Mouse (Mus musculus) neural tube, embryonic 12.5 days (tissue): ENCODE measurements around the gene Card11. TPM values are rescaled to one million over a fixed set of nuclear protein-coding genes. Genes with fewer than 3 reads are reported as not detected.

Source experiments
- ATAC-seq: fragments of 200-750 bp; cut with Nextera tagmentation; 2 replicates; pipeline ENCODE4 v1.8.0; 2017; ENCODE audit warnings: low read depth, mild to moderate bottlenecking, moderate TSS enrichment, moderate library complexity; ENCODE audit not compliant: low FRiP score
- H3K27ac ChIP-seq: fragments of 300-500 bp; sonication (generic); 2 replicates; pipeline ENCODE4 v1.5.1; 2016
- H3K27me3 ChIP-seq: fragments of 300-500 bp; sonication (generic); replicated peaks from 2 replicates; pipeline ENCODE4 v1.6.1; 2016; ENCODE audit warnings: mild to moderate bottlenecking
- H3K36me3 ChIP-seq: fragments of 300-500 bp; sonication (generic); 2 replicates; pipeline ENCODE4 v1.6.1; 2016; ENCODE audit warnings: mild to moderate bottlenecking
- H3K4me1 ChIP-seq: fragments of 300-500 bp; sonication (generic); 2 replicates; pipeline ENCODE4 v1.6.1; 2016
- H3K4me2 ChIP-seq: fragments of 300-500 bp; sonication (generic); replicated peaks from 2 replicates; pipeline ENCODE4 v1.6.1; 2016; ENCODE audit warnings: mild to moderate bottlenecking
- H3K4me3 ChIP-seq: fragments of 300-500 bp; sonication (generic); 2 replicates; pipeline ENCODE4 v1.5.1; 2016
- H3K9ac ChIP-seq: fragments of 300-500 bp; sonication (generic); 2 replicates; pipeline ENCODE4 v1.6.1; 2016; ENCODE audit warnings: mild to moderate bottlenecking
- H3K9me3 ChIP-seq: fragments of 300-500 bp; sonication (generic); 2 replicates; pipeline ENCODE4 v1.6.1; 2016; ENCODE audit warnings: mild to moderate bottlenecking
- WGBS: fragments of 180-500 bp; shearing (Covaris S2); methylation state at CpG from one replicate; pipeline ENCODE4 v1.1.7; 2016; 5-methylcytosine and 5-hydroxymethylcytosine counted together
- polyA plus RNA-seq: library from polyadenylated mRNA; unstranded; fragments of >200 nt; fragmentation: Nextera tagmentation; extraction: Ambion mirVana; gene quantifications from 2 replicates; pipeline ENCODE4 v1.2.1, GENCODE M21; 2016

Card11 gene
- polyA plus RNA-seq, 1 experiment from 2014 or later, result 0.48 TPM

DNA sequence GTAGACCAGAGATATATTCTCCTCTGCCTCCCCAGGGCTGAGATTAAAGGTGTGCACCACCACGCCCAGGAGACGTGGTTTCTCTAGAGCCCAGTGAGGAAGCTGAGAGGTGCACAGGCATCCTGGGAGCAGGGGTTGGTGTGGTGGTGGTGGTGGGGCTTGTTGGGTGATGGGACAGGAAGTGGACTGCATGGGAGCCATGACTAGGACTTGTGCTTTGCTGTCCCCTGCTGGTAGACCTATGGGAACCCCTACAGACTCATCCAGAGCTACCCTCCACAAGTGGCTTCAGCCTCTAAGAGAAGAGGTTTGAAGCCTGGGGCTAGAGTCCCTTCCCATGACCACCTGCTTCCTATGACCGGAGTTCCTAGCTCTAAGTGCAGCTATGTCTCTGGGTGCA, 142.0 kb downstream of the Card11 start:
- H3K9ac ChIP-seq, result no peak overlapping the region
- no peak overlapping the region for H3K4me3 ChIP-seq
- 95% methylated on average over 3 of the region's 3 CpGs for WGBS
- no peak for ATAC-seq
- H3K4me1 ChIP-seq, result peaks cover 24% of the 10 kb centered on the region
- no peaks in the 10 kb centered on the region for H3K9me3 ChIP-seq
- H3K4me2 ChIP-seq, result no peak overlapping the region
- no peak overlapping the region for H3K27ac ChIP-seq
- no peaks in the 10 kb centered on the region for H3K36me3 ChIP-seq
- no peaks in the 10 kb centered on the region for H3K27me3 ChIP-seq

DNA sequence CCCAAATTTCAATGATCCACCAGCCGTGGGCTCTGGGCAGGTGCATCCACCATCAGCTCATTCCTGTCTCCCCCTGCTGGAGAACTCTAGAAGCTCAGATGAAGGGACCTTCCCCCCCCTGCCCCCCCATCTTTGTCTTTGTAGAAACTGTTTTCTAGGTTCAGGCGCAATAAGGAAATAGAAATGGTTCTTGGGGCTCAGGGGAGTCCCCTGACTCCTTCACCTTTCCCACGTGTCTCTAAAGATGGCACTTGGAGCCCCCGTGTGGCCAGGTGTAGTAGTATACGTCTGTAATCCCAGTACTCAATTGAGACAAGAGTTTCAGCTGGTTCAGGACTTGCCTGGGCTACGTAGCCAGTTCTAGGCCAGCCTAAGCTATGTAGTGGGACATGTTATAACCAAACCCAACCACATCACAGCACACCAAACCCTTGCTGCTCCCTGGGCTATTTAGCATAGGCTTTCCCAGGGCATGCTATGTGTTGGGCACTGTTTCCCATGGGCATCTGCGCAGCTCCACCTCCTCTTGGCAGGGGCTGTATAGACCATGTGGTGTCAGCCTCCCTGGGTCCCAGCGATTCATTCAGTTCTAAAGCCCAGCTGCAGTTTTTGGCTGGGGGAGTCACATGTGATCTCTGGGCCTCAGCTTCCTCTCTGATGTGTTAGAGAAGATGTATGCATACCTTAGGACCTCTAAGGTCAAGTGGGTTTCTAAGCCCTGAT, 142.8 kb downstream of the Card11 start:
- H3K9ac ChIP-seq, result no peak overlapping the region
- peaks cover 24% of the 10 kb centered on the region for H3K4me1 ChIP-seq
- no peak overlapping the region for H3K27ac ChIP-seq
- no peak for ATAC-seq
- no peaks in the 10 kb centered on the region for H3K9me3 ChIP-seq
- no peaks in the 10 kb centered on the region for H3K36me3 ChIP-seq
- no peak overlapping the region for H3K4me2 ChIP-seq
- WGBS, result 65% methylated on average over 8 of the region's 8 CpGs
- no peaks in the 10 kb centered on the region for H3K27me3 ChIP-seq
- no peak overlapping the region for H3K4me3 ChIP-seq

DNA sequence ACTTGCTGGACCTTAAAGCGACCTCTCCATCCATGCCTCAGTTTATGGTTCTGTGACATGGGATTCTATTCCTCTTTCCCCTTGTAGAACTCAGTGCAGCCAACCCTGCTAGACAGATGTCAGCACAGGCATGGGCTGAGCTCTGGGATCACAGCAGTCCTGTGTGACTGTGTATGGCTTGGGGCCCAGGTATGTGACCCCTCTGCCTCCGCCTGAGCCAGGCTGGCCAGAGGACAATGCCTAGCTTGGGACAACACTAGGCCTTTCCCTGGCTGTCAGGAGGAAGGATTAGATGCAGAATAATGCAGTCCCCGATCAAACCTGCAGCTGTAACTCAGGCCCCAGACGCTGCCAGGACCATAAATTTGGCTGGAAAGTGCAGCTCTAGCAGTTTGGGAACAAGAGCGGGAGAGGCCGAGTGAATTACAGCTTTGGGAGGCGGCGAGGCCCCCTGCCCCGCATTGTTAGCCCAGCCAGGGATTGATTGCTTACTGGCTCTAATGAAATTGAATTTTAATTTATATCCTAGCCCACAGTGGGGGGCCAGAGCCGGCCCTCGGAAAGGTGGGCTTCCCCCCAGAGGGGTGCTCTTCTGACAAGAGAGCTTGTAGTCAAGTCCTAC, 144.4 kb downstream of the Card11 start:
- WGBS, result 13% methylated on average over 11 of the region's 11 CpGs
- Histone ChIP-seq H3K36me3 (no peaks in the 10 kb centered on the region), H3K4me2 (no peak overlapping the region), H3K27me3 (no peaks in the 10 kb centered on the region), H3K27ac (peak overlapping the region; percentile 59), H3K4me3 (no peak overlapping the region), H3K4me1 (peaks cover 28% of the 10 kb centered on the region), H3K9me3 (peaks cover 7% of the 10 kb centered on the region), H3K9ac (no peak overlapping the region)
- ATAC-seq, result peak; percentile 76

DNA sequence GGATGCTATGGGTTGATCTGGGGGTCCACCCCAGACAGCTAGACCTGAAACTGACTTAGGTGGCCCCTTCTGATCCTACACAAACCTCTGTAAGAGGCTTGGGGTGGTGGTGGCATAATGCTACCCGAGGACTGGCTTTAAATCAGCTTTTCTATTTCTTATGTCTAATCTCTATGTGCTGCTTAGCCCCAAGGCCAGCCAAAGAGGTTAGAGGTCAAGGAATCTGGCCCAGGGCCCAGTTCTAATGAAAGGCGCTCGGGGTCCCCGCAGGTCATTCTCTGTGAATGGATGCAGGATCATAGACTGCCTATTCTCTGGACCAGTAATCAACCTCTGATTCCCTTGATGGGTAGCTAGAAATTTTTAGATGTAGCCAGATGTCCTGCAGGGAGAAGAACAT, 145.7 kb downstream of the Card11 start:
- no peak overlapping the region for H3K4me3 ChIP-seq
- H3K4me1 ChIP-seq, result peaks cover 28% of the 10 kb centered on the region
- no peak overlapping the region for H3K9ac ChIP-seq
- no peak for ATAC-seq
- WGBS, result 73% methylated on average over 4 of the region's 4 CpGs
- no peak overlapping the region for H3K27ac ChIP-seq
- peaks cover 8% of the 10 kb centered on the region for H3K9me3 ChIP-seq
- no peaks in the 10 kb centered on the region for H3K36me3 ChIP-seq
- no peak overlapping the region for H3K4me2 ChIP-seq
- no peaks in the 10 kb centered on the region for H3K27me3 ChIP-seq

DNA sequence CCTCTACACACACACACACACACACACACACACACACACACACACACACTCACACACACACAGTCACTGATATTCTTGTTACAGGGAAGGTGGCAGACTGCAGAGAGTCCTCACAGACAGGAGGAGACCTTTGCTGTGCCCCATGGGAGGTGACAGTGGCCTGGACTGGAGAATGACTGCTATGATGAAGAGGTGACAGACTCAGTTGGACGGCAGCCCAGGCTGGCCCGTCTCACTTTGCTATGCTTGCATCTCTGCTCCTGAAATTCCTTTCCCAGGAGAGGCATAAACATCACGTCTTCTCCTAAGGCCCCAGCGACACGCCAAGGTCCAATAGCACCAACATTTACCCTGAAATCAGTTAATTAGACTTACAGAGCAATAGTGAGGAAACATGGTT, 146.7 kb downstream of the Card11 start:
- Histone ChIP-seq H3K4me3 (no peak overlapping the region), H3K27ac (no peak overlapping the region), H3K4me1 (peaks cover 28% of the 10 kb centered on the region), H3K4me2 (no peak overlapping the region), H3K9ac (no peak overlapping the region), H3K9me3 (peaks cover 8% of the 10 kb centered on the region), H3K27me3 (no peaks in the 10 kb centered on the region), H3K36me3 (no peaks in the 10 kb centered on the region)
- 79% methylated on average over 5 of the region's 5 CpGs for WGBS
- ATAC-seq, result no peak

DNA sequence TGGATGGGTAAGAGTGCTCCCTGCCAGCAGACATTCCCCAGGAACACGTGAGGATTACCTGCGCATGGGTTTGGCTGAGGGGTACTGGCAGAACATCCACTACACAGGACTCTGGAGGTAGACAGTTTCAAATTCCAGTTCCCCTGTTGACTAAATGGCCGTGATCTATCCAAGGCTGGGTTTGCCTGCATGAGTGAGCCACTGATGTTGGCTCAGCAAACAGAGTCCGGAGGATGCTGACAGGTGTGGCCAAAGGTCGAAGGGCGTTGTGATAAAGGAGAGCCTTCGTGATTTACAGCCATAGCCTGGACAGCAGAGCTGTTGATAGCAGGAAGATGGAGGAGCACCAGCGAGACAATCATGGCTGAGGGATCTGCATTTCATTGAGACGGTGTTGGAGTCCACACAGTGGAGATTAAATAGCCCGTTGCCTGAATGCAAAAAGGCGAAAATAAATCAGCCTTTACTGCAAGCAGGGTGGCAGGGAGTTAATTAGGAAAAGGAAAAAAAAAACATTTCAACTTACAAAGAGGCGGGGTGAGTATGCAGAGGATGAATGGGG, 147.9 kb downstream of the Card11 start:
- ATAC-seq, result no peak
- no peak overlapping the region for H3K27ac ChIP-seq
- H3K4me1 ChIP-seq, result peaks cover 28% of the 10 kb centered on the region
- no peak overlapping the region for H3K9ac ChIP-seq
- no peaks in the 10 kb centered on the region for H3K36me3 ChIP-seq
- no peaks in the 10 kb centered on the region for H3K27me3 ChIP-seq
- 58% methylated on average over 12 of the region's 12 CpGs for WGBS
- no peak overlapping the region for H3K4me2 ChIP-seq
- H3K4me3 ChIP-seq, result no peak overlapping the region
- peaks cover 8% of the 10 kb centered on the region for H3K9me3 ChIP-seq

DNA sequence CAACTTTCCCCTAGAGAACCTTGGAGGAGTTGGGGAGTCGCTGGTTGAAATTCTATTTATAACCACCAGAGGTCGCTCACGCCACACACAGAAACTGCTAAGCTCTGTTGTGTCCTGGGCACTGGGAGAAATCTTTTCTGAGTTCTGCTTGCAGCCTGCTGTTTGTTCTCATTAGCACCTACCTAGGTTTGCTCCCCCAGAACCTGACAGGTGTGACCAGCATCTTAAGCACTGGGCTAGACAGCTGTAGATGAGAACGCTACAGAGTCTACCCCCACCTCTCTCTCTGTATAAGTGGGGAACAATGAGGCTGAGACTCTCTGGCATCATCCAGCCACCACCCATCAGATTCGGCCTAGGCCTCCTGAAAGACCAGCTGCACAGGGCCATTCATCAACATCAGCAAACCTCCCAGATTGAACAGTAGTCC, 153.1 kb downstream of the Card11 start:
- Histone ChIP-seq H3K4me1 (0 out of 2 replicates have a peak, but pooled peaks cover 1% of the 10 kb centered on the region), H3K9me3 (peaks cover 8% of the 10 kb centered on the region), H3K4me3 (no peak overlapping the region), H3K27me3 (no peaks in the 10 kb centered on the region), H3K36me3 (no peaks in the 10 kb centered on the region), H3K27ac (no peak overlapping the region), H3K4me2 (no peak overlapping the region), H3K9ac (no peak overlapping the region)
- WGBS, result 6% methylated on average over 5 of the region's 5 CpGs
- peak; percentile 77 for ATAC-seq

DNA sequence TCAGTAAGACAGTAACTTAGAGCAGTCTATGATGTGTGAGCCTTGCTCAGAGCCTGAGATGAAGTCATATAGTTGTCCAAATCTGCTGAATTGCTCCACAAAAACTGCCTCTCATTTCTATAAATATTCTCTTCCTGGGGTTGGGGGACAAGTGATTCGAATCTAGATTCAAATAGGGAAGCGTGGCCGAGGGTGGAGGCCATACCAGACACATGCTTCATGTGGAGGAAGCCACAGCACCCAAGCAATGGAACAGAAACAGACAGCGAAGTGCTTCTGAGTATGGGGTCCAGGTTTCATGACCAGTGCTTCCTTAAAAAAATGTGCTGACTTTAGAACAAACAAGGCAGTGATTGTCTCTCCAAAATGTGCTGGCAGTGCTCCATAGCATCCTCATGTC, 158.4 kb downstream of the Card11 start:
- no peak overlapping the region for H3K27ac ChIP-seq
- ATAC-seq, result no peak
- no peak overlapping the region for H3K9ac ChIP-seq
- no peak overlapping the region for H3K4me3 ChIP-seq
- H3K9me3 ChIP-seq, result no peaks in the 10 kb centered on the region
- no peaks in the 10 kb centered on the region for H3K27me3 ChIP-seq
- no peak overlapping the region for H3K4me2 ChIP-seq
- no peaks in the 10 kb centered on the region for H3K36me3 ChIP-seq
- no peaks in the 10 kb centered on the region for H3K4me1 ChIP-seq
- WGBS, result 77% methylated on average over 4 of the region's 4 CpGs

DNA sequence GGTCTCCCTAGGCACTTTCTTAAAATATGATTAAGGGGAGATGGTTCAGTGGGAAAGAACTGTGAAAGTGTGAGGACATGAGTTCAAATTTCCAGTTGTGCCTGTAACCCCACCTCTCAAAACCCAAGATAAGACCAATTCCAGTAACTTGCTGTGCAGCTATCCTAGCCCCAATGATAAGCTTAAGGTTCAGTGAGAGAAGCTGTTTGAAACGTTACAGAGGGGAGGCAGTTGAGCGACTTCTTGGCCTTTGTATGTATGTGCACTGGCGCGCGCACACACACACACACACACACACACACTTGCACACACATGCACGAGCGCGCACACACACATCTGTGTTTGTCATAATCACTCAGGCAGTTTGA, 169.3 kb downstream of the Card11 start:
- no peak overlapping the region for H3K4me3 ChIP-seq
- WGBS, result 78% methylated on average over 8 of the region's 8 CpGs

DNA sequence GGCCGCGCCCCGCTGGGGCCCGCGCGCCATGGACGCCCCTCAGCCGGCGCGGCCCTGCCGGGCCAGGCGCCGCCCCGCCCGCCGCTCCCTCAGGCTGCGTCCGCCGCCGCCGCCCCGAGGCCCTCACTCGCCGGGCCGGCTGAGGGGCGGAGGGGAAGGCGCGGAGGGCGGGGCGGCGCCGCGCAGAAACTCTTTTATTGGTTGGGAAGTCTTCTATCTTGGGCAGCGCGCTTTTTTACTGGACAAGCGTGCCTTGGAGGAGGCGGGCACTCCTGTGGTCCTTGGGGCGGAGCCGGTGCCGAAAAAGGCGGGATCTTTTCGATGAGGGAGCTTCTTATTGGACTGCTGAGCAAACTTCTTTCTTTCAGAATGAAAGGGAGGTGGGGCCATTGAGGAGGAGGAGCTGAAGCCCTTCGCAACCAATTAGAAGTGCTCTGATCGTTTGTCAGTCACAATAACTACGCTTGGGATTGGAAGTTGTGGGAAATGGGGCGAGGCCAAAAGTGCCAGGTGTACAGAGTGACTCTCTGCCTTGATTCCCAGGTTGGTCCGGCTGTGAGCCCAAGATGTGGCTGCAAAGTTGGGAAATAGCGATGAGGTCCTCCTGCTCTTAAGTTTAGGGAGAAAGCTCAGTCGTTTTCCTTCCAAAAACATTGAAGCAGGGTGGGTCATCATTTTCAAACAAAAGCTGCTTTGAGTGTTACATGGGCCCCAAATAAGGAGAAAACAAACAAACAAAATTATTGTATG, 169.9 kb downstream of the Card11 start, which contains the start of gene Gna12:
Gna12 (minus strand) TSS at position 118 of the 750 bp plus-strand sequence.
- ATAC-seq, result peak; percentile 98
- H3K36me3 ChIP-seq, result no peaks in the 10 kb centered on the region
- H3K9ac ChIP-seq, result peak within 1 kb of the TSS; percentile 79
- WGBS, result under 1% methylated on average over 49 of the region's 49 CpGs
- no peaks in the 10 kb centered on the region for H3K27me3 ChIP-seq
- peak within 1 kb of the TSS; percentile 51 for H3K27ac ChIP-seq
- peaks cover 31% of the 10 kb centered on the region for H3K4me1 ChIP-seq
- peak within 1 kb of the TSS; percentile 75 for H3K4me3 ChIP-seq
- no peaks in the 10 kb centered on the region for H3K9me3 ChIP-seq
- peak within 1 kb of the TSS; percentile 94 for H3K4me2 ChIP-seq

More for the DNA sequence above, 169.3 kb downstream of the Card11 start:
- Histone ChIP-seq H3K4me1 (peaks cover 31% of the 10 kb centered on the region), H3K4me2 (peak overlapping the region; percentile 43), H3K36me3 (no peaks in the 10 kb centered on the region), H3K27ac (no peak overlapping the region), H3K27me3 (no peaks in the 10 kb centered on the region), H3K9ac (no peak overlapping the region), H3K9me3 (no peaks in the 10 kb centered on the region)
- ATAC-seq, result no peak

DNA sequence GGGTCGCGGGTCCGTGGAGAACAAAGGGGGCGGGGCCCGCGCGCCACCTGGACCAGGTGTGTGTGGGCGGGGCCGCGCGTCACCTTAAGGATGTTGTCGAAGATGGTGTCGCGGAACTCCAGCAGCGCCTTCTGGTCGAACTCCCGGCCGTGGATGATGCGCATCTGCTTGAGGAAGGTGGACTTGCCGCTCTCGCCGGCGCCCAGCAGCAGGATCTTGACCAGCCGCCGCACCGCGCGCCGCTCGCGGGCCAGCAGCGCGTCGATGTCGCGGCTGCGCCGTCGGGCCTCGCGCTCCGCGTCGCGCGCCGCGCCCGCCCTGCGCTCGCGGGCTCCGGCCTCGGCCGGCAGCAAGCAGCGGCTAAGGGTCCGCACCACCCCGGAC, 170.5 kb downstream of the Card11 start:
- no peaks in the 10 kb centered on the region for H3K36me3 ChIP-seq
- under 1% methylated on average over 58 of the region's 58 CpGs for WGBS
- peak overlapping the region; percentile 51 for H3K27ac ChIP-seq
- H3K4me2 ChIP-seq, result peak overlapping the region; percentile 94
- peaks cover 31% of the 10 kb centered on the region for H3K4me1 ChIP-seq
- ATAC-seq, result no peak; the same call in 1 of the 2 replicates
- H3K9ac ChIP-seq, result peak overlapping the region; percentile 79
- H3K27me3 ChIP-seq, result no peaks in the 10 kb centered on the region
- peak overlapping the region; percentile 75 for H3K4me3 ChIP-seq
- no peaks in the 10 kb centered on the region for H3K9me3 ChIP-seq
